ENCODE assay signal across 21 mouse cellular contexts in genomic region chr2:155582996-155583395, GRCm38 (mm10). TPM values are rescaled to one million over a fixed set of nuclear protein-coding genes. Genes with fewer than 3 reads are reported as not detected.
"Had no signal": no experiment of that assay in that cellular context is flagged by ENCODE, and none has a peak within 500 bp of the region (broad histone marks: within the 10 kb centered on the region; RNA-seq: fewer than 3 reads in every experiment).

No protein-coding gene starts in this region.

- ATAC-seq: liver, embryonic 12.5 days had no signal

- DNase-seq: gastrocnemius, postnatal 14 days; gastrocnemius, postnatal 36 days; heart, adult 11 months; heart, adult 2 months; heart, postnatal 14 days; heart, postnatal 36 days; layer of hippocampus, adult 9-11 months; layer of hippocampus, postnatal 36 days; left cerebral cortex, postnatal 4 days had no signal

- H3K27ac ChIP-seq: heart, adult 2 months; heart, embryonic 13.5 days; heart, embryonic 15.5 days; hindbrain, embryonic 13.5 days; hindbrain, embryonic 15.5 days; hindbrain, postnatal 0 days; kidney, postnatal 0 days; limb, embryonic 13.5 days; limb, embryonic 15.5 days; liver, embryonic 12.5 days; liver, embryonic 14.5 days had no signal

- H3K4me1 ChIP-seq: heart, embryonic 13.5 days; heart, embryonic 15.5 days; hindbrain, embryonic 13.5 days; hindbrain, embryonic 15.5 days; limb, embryonic 13.5 days; limb, embryonic 15.5 days had no signal

- H3K4me3 ChIP-seq: heart, adult 2 months; heart, embryonic 13.5 days; heart, embryonic 15.5 days; hindbrain, embryonic 13.5 days; hindbrain, embryonic 15.5 days; limb, embryonic 13.5 days; limb, embryonic 15.5 days; liver, embryonic 12.5 days had no signal

- H3K36me3 ChIP-seq: heart, embryonic 15.5 days; hindbrain, embryonic 15.5 days had no signal

- H3K9me3 ChIP-seq: heart, embryonic 13.5 days; heart, embryonic 15.5 days; hindbrain, embryonic 13.5 days; hindbrain, embryonic 15.5 days; limb, embryonic 13.5 days; limb, embryonic 15.5 days; liver, embryonic 12.5 days had no signal

- H3K4me2 ChIP-seq: heart, embryonic 11.5 days; heart, embryonic 13.5 days; heart, embryonic 15.5 days; hindbrain, embryonic 13.5 days; hindbrain, embryonic 15.5 days; limb, embryonic 13.5 days; limb, embryonic 15.5 days; liver, embryonic 12.5 days had no signal

- H3K9ac ChIP-seq: heart, embryonic 13.5 days; heart, embryonic 15.5 days; hindbrain, embryonic 13.5 days; hindbrain, embryonic 15.5 days; limb, embryonic 13.5 days; limb, embryonic 15.5 days; liver, embryonic 12.5 days; liver, embryonic 14.5 days had no signal

- H3K27me3 ChIP-seq: heart, embryonic 13.5 days; heart, embryonic 15.5 days; hindbrain, embryonic 13.5 days; hindbrain, embryonic 15.5 days; limb, embryonic 13.5 days; limb, embryonic 15.5 days; liver, embryonic 12.5 days had no signal

RNA-seq across cellular contexts. Expression of gene Myh7b, which starts 28.0 kb away (rescaled TPM):
- polyA plus RNA-seq: liver, adult 2 months had no signal
